Mouse (Mus musculus) ES-E14 (cell line): ENCODE measurements around the gene Mast4. TPM values are rescaled to one million over a fixed set of nuclear protein-coding genes. Genes with fewer than 3 reads are reported as not detected.

Experiments used
- DNase-seq: peaks from one replicate; pipeline ENCODE4 v3.0.0-alpha.2; 2013; ENCODE audit warnings: low read depth, low spot score
- H3K27ac ChIP-seq: 2 replicates; pipeline ENCODE4 v1.5.1; 2012; ENCODE audit warnings: low read depth, mild to moderate bottlenecking, low read length, moderate library complexity, mixed read lengths; ENCODE audit not compliant: poor library complexity, insufficient read depth, severe bottlenecking
- H3K36me3 ChIP-seq: 2 replicates; pipeline ENCODE4 v1.6.1; 2012; ENCODE audit warnings: mild to moderate bottlenecking, low read length, moderate library complexity, mixed read lengths; ENCODE audit not compliant: control insufficient read depth, poor library complexity, insufficient read depth, severe bottlenecking
- H3K4me1 ChIP-seq, 2 experiments: fragments of 150-350 bp in 1 of 2; sonication (generic) in 1 of 2; 2 replicates each; pipeline ENCODE4 v1.6.1; 2012; ENCODE audit warnings: low read length in 2 of 2, mild to moderate bottlenecking in 1 of 2, mixed read lengths in 1 of 2; ENCODE audit not compliant: control insufficient read depth in 2 of 2, insufficient read depth in 2 of 2, poor library complexity in 1 of 2
- H3K4me3 ChIP-seq, 2 experiments: fragments of 150-350 bp in 1 of 2; sonication (generic) in 1 of 2; 2 replicates each; pipeline ENCODE4 v1.5.1; 2012; ENCODE audit warnings: low read length in 2 of 2, low read depth in 1 of 2, mild to moderate bottlenecking in 1 of 2, mixed read lengths in 1 of 2; ENCODE audit not compliant: insufficient read depth in 1 of 2, poor library complexity in 1 of 2, severe bottlenecking in 1 of 2
- H3K9ac ChIP-seq: 2 replicates; pipeline ENCODE4 v1.6.1; 2012; ENCODE audit warnings: low read depth, mild to moderate bottlenecking, low read length, mixed read lengths; ENCODE audit not compliant: poor library complexity, insufficient read depth, severe bottlenecking
- H3K9me3 ChIP-seq: fragments of 150-350 bp; sonication (generic); 2 replicates; pipeline ENCODE4 v1.6.1; 2012; ENCODE audit warnings: low read depth, mild to moderate bottlenecking, low read length; ENCODE audit not compliant: control insufficient read depth, insufficient read depth
- CHD2 ChIP-seq: IDR thresholded peaks from 2 replicates; pipeline ENCODE4 v1.6.1; 2014; ENCODE audit warnings: mild to moderate bottlenecking, low read depth, low read length, inconsistent platforms
- HCFC1 ChIP-seq: IDR thresholded peaks from 2 replicates; pipeline ENCODE4 v1.6.1; 2012; ENCODE audit warnings: low read length, inconsistent platforms, borderline replicate concordance; ENCODE audit not compliant: insufficient read depth
- MAFK ChIP-seq: IDR thresholded peaks from 2 replicates; pipeline ENCODE4 v1.6.1; 2014; ENCODE audit warnings: mild to moderate bottlenecking, low read depth, low read length, inconsistent platforms; ENCODE audit not compliant: insufficient read depth
- ZC3H11A ChIP-seq: IDR thresholded peaks from 2 replicates; pipeline ENCODE4 v1.6.1; 2012; ENCODE audit warnings: low read depth, mild to moderate bottlenecking, inconsistent platforms, low read length, borderline replicate concordance
- ZNF384 ChIP-seq: IDR thresholded peaks from 2 replicates; pipeline ENCODE4 v1.6.1; 2012; ENCODE audit warnings: low read depth, low read length, inconsistent platforms
- in situ Hi-C, 2 experiments: fragments of 600-800 bp; cut with MboI; formaldehyde crosslinking; loops; one replicate each; pipeline ENCODE4 v1.15.1; 2025; ENCODE audit warnings: low sequenced_read_pairs in 2 of 2, inconsistent platforms in 1 of 2; ENCODE audit not compliant: unreplicated experiment in 2 of 2
- total RNA-seq: library from RNA; depleted of rRNA; stranded (reverse); fragments of 300-350 nt; gene quantifications from 2 replicates; pipeline ENCODE4 v1.2.3, GENCODE M21; 2012

Mast4 gene
- total RNA-seq, 1 experiment, result 8.3 TPM

GRCm38 (mm10) chr13:102932434-102932833 lies 401.9 kb downstream of the Mast4 start:
- no peak overlapping the region for H3K4me3 ChIP-seq
- no peaks in the 10 kb centered on the region for H3K36me3 ChIP-seq
- H3K9me3 ChIP-seq, result no peaks in the 10 kb centered on the region
- H3K27ac ChIP-seq, result no peak overlapping the region
- TF ChIP-seq HCFC1, result no peak
- no peak for TF ChIP-seq ZNF384
- no peak for TF ChIP-seq MAFK
- no peak for TF ChIP-seq ZC3H11A
- TF ChIP-seq CHD2, result no peak
- no peak overlapping the region for H3K9ac ChIP-seq
- H3K4me1 ChIP-seq, result no peaks in the 10 kb centered on the region
- DNase-seq, result no peak
- in situ Hi-C loops, result no loop called here

- no peak overlapping the region for H3K4me3 ChIP-seq
- no peaks in the 10 kb centered on the region for H3K36me3 ChIP-seq
- no peak overlapping the region for H3K9ac ChIP-seq
- no peak for DNase-seq
- no peaks in the 10 kb centered on the region for H3K4me1 ChIP-seq
- H3K9me3 ChIP-seq, result no peaks in the 10 kb centered on the region
- no peak for TF ChIP-seq CHD2
- no peak for TF ChIP-seq ZC3H11A
- no peak for TF ChIP-seq ZNF384
- TF ChIP-seq HCFC1, result no peak
- no peak for TF ChIP-seq MAFK
- H3K27ac ChIP-seq, result no peak overlapping the region
- in situ Hi-C loops, result no loop called here
Observed at GRCm38 (mm10) chr13:102931951-102932350, 402.3 kb downstream of the Mast4 start.

GRCm38 (mm10) chr13:102925844-102926598 lies 408.3 kb downstream of the Mast4 start:
- no peak overlapping the region for H3K9ac ChIP-seq
- H3K4me3 ChIP-seq, result no peak overlapping the region
- no peaks in the 10 kb centered on the region for H3K9me3 ChIP-seq
- DNase-seq, result no peak
- no peaks in the 10 kb centered on the region for H3K4me1 ChIP-seq
- no peak overlapping the region for H3K27ac ChIP-seq
- no peaks in the 10 kb centered on the region for H3K36me3 ChIP-seq
- in situ Hi-C loops, result no loop called here
- TF ChIP-seq ZC3H11A (no peak), MAFK (no peak), ZNF384 (no peak), CHD2 (no peak), HCFC1 (no peak)

GRCm38 (mm10) chr13:102919741-102920140 lies 414.6 kb downstream of the Mast4 start:
- no peaks in the 10 kb centered on the region for H3K9me3 ChIP-seq
- no peak overlapping the region for H3K4me3 ChIP-seq
- H3K27ac ChIP-seq, result no peak overlapping the region
- no peaks in the 10 kb centered on the region for H3K36me3 ChIP-seq
- TF ChIP-seq ZC3H11A (no peak), HCFC1 (no peak), CHD2 (no peak), MAFK (no peak), ZNF384 (no peak)
- in situ Hi-C loops, result no loop called here
- H3K4me1 ChIP-seq, result peaks cover 0 to 4% of the 10 kb centered on the region in 2 experiments; a peak in 1 of 4 replicates
- no peak overlapping the region for H3K9ac ChIP-seq
- no peak for DNase-seq

GRCm38 (mm10) chr13:102918616-102919015 lies 415.7 kb downstream of the Mast4 start:
- Histone ChIP-seq H3K27ac (no peak overlapping the region), H3K9ac (no peak overlapping the region), H3K4me1 (peaks cover 0 to 7% of the 10 kb centered on the region in 2 experiments; a peak in 1 of 4 replicates), H3K4me3 (no peak overlapping the region), H3K9me3 (no peaks in the 10 kb centered on the region), H3K36me3 (no peaks in the 10 kb centered on the region)
- in situ Hi-C loops, result no loop called here
- no peak for TF ChIP-seq ZNF384
- no peak for TF ChIP-seq CHD2
- TF ChIP-seq MAFK, result no peak
- no peak for TF ChIP-seq HCFC1
- TF ChIP-seq ZC3H11A, result no peak
- DNase-seq, result no peak
